Mouse (Mus musculus): ENCODE measurements around the gene Cryl1.

DNA sequence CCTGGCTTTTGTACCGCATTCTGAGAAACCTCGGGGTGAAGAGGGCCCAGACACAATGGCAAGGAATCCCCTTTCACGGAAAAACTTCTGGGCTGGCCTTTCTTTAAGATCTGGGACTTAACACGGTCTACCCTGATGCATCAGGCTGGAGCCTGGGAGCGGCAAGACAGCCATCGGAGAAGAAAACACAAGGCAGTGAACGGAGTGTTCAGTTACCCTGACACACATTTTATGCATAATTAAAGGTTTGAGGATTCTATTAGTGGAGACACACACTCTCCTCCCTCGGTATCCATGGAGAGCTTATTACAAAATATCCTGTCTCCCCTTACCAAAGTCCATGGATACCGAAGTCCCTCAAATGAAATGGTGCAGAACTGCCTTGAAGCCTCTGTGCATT lies 109.2 kb downstream of the Cryl1 start:
- TF ChIP-seq POLR2A (IDR thresholded peaks at IDR 0.05; ENCODE audit: extremely low read depth, insufficient read depth, low read length) (no peak), CTCF (IDR thresholded peaks at IDR 0.05; ENCODE audit: low read depth, low read length) (no peak)
